Mouse (Mus musculus): ENCODE results near the gene Mov10.
"Not testable (repeated sequence)": the region's sequence is repeated elsewhere in the genome, so short reads cannot be mapped to it uniquely, and the experiment has no call there.

The Mov10 gene

DNA sequence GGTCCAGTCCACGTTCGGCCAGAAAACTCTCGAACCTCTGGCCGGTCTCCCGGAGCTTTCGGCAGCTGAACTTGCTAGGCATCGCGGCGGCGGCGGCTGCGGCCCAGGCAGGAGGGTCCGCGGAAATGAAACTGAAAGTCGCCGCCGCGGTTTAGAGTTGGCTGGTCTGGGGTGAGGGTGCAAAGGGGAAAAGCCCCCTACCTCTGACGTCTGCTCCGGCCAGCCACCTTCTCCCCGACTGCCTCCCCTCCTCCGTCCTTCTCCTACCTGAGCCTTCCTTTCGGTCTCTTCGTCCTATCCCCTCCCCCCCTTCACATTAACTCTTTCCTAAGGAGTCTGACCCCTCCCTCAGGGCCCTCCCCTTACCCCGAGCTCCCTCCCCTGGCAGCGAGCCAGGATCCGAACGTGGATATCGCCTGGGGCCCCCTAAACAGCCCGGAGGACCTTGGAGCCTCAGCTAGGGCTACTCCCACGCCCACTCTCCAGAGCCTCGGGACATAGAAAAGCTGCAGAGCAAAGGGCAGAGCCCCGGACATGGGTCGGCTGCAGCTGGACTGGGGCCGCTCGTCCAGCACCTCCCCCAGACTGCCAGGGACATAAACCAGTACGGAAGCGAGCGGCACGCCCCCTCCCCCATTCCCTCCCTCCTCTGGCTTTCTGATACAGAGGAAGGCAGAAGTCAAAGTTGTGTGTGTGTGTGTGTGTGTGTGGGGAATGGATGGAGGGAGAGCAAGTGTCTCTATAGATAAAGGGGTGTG is at the start of gene Mov10:
Gene Mov10 (minus strand): TSS at position 573 of the 758 bp plus-strand sequence.
- peak; percentile 79 for DNase-seq (ENCODE audit: low spot score)

DNA sequence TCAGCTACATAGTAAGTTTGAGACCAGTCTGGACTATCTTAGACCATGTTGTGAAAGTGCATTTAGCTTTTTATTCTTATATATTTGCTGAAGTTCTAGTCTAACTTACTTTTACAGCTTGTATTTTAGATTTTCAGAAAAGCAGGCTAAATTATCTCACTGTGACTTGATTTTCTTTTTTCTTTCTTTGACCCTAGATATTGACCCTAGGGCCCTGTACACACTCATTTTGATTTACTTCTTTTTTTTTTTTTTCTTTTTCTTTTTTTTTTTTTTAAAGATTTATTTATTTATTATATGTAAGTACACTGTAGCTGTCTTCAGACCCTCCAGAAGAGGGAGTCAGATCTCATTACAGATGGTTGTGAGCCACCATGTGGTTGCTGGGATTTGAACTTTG is 48.3 kb upstream of the Mov10 start:
- not testable (repeated sequence) for DNase-seq (ENCODE audit: low spot score)

DNA sequence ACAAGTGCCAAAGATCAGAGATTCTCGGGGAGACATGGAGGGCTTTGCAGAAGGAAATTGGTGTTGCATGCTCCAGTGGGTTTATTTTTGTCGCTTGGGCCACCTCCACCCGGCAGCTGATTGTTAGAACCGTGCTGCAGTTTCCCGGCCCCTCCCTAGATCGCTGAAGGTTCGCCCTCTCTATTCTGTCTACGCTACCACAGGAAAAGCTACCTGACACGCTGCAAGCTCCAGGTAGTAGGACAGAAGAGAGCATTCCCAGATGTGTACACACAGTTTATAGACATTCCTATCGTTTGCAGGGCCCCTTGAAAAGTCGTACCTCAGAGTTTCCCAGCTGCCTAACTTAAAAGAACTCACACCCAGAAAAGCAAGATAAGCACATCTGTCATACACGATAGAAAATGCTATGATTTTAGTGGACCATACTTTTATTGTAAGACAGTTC is 47.0 kb upstream of the Mov10 start:
- no peak for DNase-seq (ENCODE audit: low spot score)

DNA sequence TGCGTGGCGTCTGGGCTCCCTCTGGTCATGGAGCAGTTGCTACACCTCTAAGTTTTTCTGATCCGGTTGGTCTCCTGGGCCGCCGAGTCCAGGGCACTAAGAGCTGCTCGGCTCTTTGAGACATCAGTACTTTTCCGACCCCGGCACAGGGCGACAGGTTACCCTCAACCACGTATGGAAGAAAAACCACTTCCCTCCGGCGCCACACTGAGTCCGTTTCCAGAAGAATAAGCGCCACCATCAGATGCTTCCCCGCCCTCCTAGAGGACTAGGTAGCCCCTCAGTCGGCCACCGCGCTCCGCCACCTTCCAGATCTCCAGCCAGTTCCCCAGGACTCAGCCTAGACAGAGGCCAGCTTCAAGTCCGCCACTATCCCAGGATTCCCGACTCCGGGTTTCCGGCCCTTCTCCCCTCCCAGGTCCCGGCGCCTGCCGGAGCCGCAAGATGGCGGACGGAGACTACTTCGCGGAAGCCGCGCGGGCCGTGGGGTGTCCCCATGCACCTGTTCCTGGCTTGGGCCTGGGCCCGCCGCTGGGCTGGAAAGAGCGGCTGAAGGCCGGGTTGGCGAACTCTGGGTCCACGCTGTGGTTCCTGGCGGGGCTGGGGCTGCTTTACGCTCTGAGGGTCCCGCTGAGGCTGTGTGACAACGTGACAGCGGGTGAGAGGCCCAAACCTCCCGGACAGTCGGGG is 46.4 kb upstream of the Mov10 start:
- peak; percentile 82 for DNase-seq (ENCODE audit: low spot score)

DNA sequence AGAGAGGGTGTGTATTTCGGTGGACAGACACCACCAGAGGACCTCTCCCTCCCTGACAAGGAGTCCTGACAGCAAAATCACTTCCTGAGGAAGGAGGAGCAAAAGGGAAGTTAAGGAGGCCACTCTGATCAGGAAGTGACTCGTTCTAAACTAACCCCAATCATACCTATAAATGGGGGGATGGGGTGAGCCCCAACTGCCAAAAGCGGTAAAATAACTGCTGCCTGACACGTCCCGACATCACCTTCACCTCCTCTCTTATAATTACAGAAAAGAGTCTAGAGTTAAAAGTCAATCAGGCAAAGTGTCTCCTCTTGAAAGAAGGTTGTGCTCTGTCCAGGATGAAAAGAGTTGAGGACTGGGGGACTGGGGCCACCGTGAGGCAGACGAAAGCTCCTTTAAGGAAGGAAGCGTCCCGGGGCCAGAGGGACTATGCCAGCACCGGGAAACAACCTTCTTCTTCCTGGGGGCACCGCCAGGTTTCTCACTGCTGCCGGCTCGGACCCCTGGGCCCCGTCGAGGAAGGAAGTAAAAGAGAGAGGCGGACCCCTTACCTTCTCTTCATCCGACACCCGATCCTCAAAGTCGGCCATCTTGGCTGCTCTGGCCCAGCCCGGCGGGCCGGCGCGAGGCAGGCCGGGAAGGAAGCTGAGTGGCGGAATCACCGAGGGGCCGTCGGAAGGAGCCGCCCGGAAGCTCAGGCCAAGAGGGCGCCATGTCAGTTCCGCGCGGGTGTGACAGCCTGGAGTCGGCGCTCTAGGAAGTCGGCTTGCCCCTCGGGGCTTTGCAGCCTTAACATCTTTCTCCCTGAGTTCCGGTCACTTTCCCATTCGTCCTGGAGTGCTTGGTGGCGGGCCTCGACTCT is 45.7 kb upstream of the Mov10 start, which contains the start of the genes St7l and Capza1:
Gene St7l (plus strand): TSS at position 220 of the 865 bp plus-strand sequence.
Gene Capza1 (minus strand): TSS at position 720 of the 865 bp plus-strand sequence.
- peak; percentile 80 for DNase-seq (ENCODE audit: low spot score)

DNA sequence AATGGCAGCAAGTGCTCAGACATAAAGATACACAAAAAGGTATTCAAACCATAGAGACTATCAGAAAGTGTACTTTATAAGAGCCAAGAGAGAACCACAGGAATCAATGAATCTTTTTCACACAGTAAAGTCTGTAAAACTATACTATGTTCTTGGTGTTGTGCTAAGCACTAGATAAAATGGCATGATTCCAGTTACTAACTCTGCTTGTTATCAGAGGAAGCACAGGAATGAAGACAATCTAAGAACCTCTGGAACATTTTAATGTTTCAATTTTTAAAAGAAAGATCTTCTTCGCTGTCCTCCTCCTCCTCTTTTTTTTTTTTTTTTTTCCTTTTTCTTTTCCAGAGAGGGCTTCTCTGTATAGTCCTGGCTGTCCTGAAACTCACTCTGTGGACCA is 40.2 kb upstream of the Mov10 start:
- DNase-seq (ENCODE audit: low spot score), result no peak

DNA sequence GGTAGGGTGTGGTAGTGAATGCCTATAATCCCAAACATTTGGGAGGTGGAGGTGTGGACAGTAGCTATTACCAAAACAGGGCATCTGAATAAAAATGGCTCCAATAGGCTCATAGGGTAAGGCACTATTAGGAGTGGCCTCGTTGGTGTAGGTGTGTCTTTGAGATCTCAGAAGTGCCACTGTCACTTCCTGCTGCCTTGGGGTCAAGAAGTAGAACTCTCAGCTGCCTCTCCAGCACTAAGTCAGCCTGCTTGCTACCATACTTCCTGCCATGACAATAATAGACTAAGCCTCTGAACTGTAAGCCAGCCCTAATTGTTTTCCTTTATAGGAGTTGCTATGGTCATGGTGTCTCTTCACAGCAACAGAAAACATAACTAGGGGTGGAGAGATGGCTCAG is 37.7 kb upstream of the Mov10 start:
- no peak for DNase-seq (ENCODE audit: low spot score)

DNA sequence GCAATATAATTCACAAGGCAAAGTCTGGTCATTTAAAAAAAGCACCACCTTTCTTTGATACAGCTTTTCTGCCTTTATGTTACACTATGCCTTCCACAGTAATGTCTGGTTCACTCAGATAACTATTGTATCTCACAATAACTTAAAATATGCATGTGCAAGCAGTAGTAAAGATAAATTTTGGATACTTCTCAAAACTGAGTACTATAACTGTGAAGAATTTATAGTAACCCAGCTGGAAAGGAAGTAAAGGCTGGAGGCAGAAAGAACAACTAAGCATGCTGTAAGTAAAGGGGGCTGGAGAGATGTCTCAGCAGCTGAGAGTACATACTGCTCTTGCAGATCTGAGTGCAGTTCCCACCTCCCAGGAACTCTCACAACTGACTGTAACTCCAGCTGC is 36.5 kb upstream of the Mov10 start:
- no peak for DNase-seq (ENCODE audit: low spot score)

DNA sequence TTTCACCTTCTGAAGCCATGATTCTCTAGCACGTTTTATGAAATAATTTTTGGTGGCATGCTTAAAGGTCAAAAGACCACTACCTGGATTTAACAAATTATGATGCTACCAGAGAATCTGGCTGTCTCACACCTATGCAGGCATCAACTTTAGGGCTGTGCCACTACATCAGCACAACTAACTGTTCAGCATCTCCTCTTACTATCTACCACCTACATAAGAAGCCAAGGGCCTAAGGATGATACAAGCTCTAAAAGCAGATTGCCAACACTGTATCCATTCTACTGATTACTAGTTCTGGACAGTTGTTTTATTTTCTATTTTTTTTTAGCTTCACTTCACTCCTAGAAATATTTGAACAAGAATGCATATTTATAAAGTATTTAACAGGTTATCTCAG is 36.1 kb upstream of the Mov10 start:
- DNase-seq (ENCODE audit: low spot score), result no peak

DNA sequence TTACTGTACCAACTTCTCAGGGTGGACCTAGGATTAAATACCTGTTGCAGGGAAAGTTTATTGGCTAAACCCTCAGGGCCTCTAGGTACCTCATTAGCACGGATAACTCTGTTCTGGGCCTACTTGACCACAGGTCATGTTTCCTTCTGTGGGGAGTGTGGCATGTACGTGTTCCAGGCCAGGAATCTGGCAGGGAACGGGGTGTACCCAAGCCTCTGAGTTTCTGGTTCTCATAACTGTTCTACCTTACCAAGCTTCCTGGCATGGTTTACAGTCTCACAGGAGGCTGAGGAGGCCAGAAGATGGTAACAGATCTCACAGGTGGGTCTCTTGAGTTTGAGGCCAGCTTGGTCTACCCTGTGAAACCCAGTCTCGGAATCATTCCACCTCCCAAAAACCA is 28.2 kb upstream of the Mov10 start:
- no peak for DNase-seq (ENCODE audit: low spot score)

DNA sequence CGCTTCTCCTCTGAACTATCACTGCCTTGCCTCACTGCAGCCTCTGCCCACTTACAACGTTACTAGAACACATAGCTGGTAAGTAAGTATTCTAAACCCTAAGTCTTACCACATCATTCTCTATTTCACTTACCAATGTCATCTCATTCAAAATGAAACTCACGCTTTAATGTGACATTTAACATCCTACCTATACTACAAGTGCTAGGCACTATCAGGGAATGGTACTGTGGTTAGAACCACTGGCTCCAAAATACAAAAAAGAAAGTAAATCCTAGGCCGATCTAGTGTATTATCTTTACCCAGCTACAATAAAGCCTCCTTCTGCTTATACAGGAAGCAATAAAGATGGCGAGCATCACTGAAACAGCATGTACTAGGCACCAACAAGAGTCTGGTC is 22.7 kb upstream of the Mov10 start:
- no peak for DNase-seq (ENCODE audit: low spot score)

DNA sequence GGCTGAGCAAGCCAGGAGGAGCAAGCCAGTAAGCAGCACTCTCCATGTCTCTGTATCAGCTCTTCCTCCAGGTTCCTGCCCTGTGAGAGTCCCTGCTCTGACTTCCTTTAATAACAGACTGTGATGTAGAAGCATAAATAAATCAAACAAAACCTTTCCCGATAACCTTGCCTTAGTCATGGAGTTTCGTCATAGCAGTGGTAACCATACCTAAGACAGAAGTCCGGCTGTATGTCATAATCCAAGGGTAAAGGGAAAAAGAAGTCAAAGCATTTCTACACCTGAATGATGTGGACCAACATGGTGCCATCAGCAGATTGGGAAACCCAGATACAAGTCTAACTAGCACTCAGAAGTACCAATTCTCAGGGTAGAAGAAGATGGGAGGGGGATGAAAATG is 17.4 kb upstream of the Mov10 start:
- no peak for DNase-seq (ENCODE audit: low spot score)

DNA sequence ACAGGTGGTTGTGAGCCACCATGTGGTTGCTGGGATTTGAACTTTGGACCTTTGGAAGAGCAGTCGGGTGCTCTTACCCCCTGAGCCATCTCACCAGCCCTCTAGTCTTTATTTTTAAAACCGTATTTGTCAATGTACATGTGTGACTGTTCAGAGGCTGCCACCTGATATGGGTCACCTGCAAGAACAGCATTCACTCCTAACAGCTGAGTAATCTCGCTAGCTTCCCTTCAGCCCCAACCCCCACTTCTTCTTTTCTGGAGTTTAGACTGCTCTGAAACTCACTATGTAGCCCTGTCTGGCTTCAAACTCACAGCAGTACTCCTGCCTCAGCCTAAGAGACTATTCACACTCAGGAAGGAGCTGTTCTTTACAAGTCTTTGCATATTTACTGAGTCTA is 4.0 kb upstream of the Mov10 start:
- no peak for DNase-seq (ENCODE audit: low spot score)

DNA sequence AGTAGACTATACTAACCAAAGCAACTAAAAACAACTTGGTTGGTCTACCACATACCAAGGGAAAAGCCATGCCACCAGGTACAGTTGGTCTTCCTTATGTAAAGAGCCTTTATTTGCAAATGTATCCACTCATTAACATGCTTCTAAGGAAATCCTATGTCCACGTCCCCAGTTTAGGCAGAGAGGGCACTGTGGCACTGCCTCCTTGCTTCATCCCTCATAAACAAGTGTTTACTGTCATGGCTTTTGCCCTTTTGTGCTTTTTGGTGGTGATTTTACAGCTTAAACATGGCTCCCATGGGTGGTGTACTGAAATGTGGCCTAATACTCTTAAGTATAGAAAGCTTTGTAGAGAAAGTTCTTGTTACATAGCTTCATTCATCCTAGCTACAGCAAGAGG is 2.1 kb upstream of the Mov10 start:
- DNase-seq (ENCODE audit: low spot score), result no peak

DNA sequence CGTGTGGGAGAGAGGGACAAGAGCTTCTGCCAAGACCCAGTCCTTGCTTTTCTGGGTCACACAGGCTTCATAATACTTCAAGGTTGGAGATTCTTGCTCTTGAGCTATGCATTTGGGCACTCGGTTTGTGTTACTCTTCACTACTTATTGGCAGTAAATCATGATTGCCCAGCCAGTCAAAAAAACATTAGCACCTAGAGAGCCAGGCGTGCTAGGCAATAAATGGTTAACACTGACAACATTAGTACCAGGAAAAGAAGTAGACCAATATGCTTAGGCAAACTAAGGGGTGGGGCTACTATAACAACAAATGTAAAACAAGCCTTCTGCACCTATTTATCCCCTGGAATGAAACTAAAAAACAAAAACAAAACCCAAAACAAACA is 379 bp upstream of the Mov10 start:
- no peak for DNase-seq (ENCODE audit: low spot score)

DNA sequence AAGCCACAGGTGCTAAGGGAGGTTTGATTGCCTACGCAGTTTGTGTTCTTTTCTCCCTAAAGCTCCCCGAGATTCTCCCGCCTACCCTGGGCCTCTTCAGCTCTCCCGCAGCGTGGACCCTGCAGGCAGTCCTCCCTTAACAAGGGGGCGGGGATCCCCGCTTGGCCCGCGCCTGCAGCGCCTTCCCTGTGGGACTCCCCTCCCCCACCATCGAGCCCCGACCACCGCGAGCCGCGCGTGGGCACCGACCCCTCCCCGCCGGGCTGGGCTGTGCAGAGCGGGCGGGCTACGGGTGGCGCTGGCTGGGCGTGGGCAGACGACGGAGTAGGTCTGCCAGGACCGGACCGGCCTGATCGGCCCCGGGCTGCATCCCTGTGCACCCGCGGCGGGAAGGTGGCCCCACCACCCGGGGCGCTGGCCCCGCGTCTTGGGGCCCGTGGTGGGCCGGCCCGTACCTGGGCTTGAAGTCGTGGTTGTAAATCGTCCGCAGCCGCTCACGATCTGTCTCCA is 827 bp downstream of the Mov10 start:
- DNase-seq (ENCODE audit: low spot score), result peak; percentile 51

DNA sequence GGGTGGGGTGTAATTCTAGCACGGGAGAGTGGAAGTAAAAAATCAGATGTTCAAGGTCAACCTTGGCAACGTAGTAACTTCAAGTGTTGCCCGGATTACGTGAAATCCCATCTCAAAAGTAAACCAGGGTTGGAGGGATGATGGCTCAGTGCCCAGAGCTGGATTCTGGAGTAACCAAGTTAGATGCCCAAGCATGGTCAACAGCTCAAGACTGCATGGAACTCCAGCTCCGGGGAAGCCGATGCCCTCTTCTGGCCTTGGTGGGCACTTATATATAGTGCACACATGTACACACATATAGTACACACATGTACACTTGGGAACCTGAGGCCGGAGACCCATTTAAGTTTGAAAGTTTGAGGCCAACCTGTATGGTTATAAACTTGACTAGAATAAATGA is 2.2 kb downstream of the Mov10 start:
- DNase-seq (ENCODE audit: low spot score), result no peak

DNA sequence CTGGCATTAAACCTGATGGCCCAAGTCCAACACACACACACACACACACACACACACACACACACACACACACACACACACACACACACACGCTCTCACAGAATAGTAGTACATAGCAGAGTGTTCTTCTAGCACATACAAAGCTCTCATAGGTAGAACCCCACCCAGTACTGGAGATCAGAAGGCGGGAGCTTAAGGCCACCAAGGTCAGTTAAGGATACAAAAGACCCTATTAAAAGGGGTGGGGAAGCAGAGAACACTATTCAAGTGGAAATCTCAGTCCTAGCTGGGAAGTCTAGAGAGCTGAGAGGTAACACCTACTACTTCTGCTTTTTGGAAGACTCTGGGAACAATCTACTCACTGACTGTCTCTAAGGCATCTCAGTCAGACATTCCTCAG is 3.0 kb downstream of the Mov10 start:
- DNase-seq (ENCODE audit: low spot score), result no peak

DNA sequence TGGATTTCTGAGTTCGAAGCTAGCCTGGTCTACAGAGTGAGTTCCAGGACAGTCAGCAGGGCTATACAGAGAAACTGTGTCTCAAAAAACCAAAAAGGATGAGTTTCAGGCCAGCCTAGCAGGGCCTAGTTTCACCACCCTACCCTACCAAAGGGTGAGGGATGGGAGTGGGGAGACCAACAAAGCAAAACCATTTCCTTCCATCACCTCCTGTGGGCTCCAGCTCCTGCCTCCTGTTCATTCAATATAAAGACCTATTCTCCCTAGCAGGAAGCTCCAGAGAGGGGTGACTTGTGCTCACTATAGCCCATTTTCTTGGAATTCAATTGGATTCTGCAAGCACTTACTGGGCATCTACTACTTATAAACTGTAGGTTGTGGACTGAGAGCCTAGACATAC is 3.6 kb downstream of the Mov10 start:
- DNase-seq (ENCODE audit: low spot score), result no peak

DNA sequence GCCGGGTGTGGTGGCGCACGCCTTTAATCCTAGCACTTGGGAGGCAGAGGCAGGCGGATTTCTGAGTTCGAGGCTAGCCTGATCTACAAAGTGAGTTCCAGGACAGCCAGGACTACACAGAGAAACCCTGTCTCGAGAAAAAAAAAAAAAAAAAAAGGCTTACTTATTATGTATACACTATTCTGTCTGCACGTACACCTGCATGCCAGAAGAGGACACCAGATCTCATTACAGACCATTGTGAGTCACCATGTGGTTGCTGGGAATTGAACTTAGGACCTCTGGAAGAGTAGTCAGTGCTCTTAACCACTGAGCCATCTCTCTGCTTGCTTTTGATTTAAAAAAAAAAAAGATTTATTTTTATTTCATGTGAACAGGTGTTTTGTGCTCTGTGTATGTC is 5.1 kb downstream of the Mov10 start:
- not testable (repeated sequence) for DNase-seq (ENCODE audit: low spot score)

DNA sequence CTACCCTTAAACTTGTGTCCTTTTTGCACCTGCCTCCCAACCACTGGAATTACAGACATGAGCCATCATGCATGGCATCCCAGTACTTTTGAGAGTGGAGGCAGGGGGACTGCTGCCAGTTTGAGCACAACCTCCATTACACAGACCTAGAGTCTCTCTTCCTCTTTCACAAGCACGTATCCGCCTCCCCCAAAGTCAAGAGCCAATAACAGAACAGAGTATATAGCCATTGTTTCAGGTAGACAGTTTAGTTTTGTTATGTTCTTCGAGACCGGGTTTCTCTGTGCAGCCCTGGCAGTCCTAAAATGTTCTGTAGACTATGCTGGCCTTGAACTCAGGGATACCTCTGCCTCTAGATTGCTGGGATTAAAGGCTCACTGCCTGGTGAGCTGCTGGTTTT is 6.1 kb downstream of the Mov10 start:
- DNase-seq (ENCODE audit: low spot score), result no peak

DNA sequence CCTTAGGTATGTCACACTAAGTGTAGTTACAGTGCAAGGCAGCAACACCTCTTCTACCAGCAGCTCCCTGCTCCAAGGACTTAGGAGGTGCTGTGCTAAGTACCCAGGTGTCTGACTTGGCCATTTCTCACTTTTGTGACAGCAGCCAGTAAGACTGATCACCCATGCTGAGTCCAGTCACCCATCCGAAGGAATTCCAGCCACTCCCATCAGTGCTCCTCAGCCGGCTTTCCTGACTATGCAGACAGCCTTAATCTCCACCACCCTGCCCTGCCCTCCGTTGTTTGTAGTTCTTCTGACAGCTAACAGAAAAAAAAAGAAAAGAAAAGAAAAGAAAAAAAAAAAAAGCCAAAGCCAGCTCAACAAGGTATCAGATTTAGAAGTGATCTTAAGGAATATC is 6.6 kb downstream of the Mov10 start:
- no peak for DNase-seq (ENCODE audit: low spot score)
